ENCODE assay signal across 16 mouse cellular contexts in genomic region chr4:138516448-138516847, GRCm38 (mm10).
DNase-seq lines count a peak whose midpoint lies in the region; ATAC-seq and TF ChIP-seq lines count a peak whose summit lies in the region.
"Had no signal": no experiment of that assay in that cellular context is flagged by ENCODE, and none has a peak within 500 bp of the region (broad histone marks: within the 10 kb centered on the region; RNA-seq: fewer than 3 reads in every experiment).

No protein-coding gene starts in this region.

- 0 out of 2 replicates have a peak, but pooled peaks have one; percentile 10 for ATAC-seq in forebrain, embryonic 14.5 days
- ATAC-seq in forebrain, embryonic 11.5 days (replicated peaks; ENCODE audit: low FRiP score), result no peak

- H3K27ac ChIP-seq in forebrain, embryonic 14.5 days (ENCODE audit: low read depth, low read length), result no peak overlapping the region
- no peak overlapping the region for H3K27ac ChIP-seq in forebrain, embryonic 11.5 days (ENCODE audit: low read depth, low read length)
- peak overlapping the region; percentile 89; the same call in 1 of the 2 replicates for H3K27ac ChIP-seq in left cerebral cortex, adult 2 months
- H3K27ac ChIP-seq in kidney, adult 2 months (ENCODE audit: insufficient read depth, low read depth, low read length), result no peak overlapping the region
- H3K27ac ChIP-seq: embryonic facial prominence, embryonic 15.5 days; limb, embryonic 10.5 days; lung, embryonic 15.5 days had no signal

- no peaks in the 10 kb centered on the region for H3K9me3 ChIP-seq in forebrain, embryonic 14.5 days (replicated peaks; ENCODE audit: control insufficient read depth, low read length)
- H3K9me3 ChIP-seq in forebrain, embryonic 11.5 days (ENCODE audit: control insufficient read depth, low read length), result no peaks in the 10 kb centered on the region
- H3K9me3 ChIP-seq: embryonic facial prominence, embryonic 15.5 days; heart, embryonic 12.5 days; limb, embryonic 10.5 days; lung, embryonic 15.5 days had no signal

- H3K4me2 ChIP-seq in forebrain, embryonic 14.5 days (ENCODE audit: low read length), result no peak overlapping the region
- no peak overlapping the region for H3K4me2 ChIP-seq in forebrain, embryonic 11.5 days (ENCODE audit: low read depth, low read length, severe bottlenecking)
- H3K4me2 ChIP-seq: embryonic facial prominence, embryonic 15.5 days; heart, embryonic 12.5 days; lung, embryonic 15.5 days had no signal

- H3K4me3 ChIP-seq in forebrain, embryonic 14.5 days (ENCODE audit: low read depth, low read length), result no peak overlapping the region
- no peak overlapping the region for H3K4me3 ChIP-seq in forebrain, embryonic 11.5 days (ENCODE audit: low read depth, low read length)
- H3K4me3 ChIP-seq in left cerebral cortex, adult 2 months, result no peak overlapping the region
- H3K4me3 ChIP-seq in kidney, adult 2 months (ENCODE audit: insufficient read depth, low read depth, low read length), result no peak overlapping the region
- H3K4me3 ChIP-seq: embryonic facial prominence, embryonic 15.5 days; heart, embryonic 12.5 days; limb, embryonic 10.5 days; lung, embryonic 15.5 days; myocyte had no signal

- no peaks in the 10 kb centered on the region for H3K27me3 ChIP-seq in forebrain, embryonic 14.5 days (replicated peaks; ENCODE audit: control insufficient read depth, insufficient read depth, low read length)
- no peaks in the 10 kb centered on the region for H3K27me3 ChIP-seq in forebrain, embryonic 11.5 days (ENCODE audit: control insufficient read depth, insufficient read depth, low read length)
- no peaks in the 10 kb centered on the region for H3K27me3 ChIP-seq in kidney, adult 2 months (replicated peaks; ENCODE audit: control insufficient read depth, insufficient read depth, low read length)
- H3K27me3 ChIP-seq: lung, embryonic 15.5 days had no signal

- intact Hi-C loops in left cerebral cortex, adult 2 months (cut with DNase I), result no loop called here

- TF ChIP-seq POLR2A in kidney, adult 2 months (IDR thresholded peaks at IDR 0.05; ENCODE audit: low read depth, low read length), result no peak

- 95% methylated on average over 3 of the region's 3 CpGs for WGBS in forebrain, embryonic 14.5 days
- 82% methylated on average over 3 of the region's 3 CpGs for WGBS in forebrain, embryonic 11.5 days
- WGBS in kidney, adult 2 months, result 47% methylated on average over 3 of the region's 3 CpGs

- H3K36me3 ChIP-seq in forebrain, embryonic 14.5 days (ENCODE audit: control insufficient read depth, insufficient read depth, low read length), result no peaks in the 10 kb centered on the region
- no peaks in the 10 kb centered on the region for H3K36me3 ChIP-seq in forebrain, embryonic 11.5 days (ENCODE audit: control insufficient read depth, insufficient read depth, low read length)
- no peaks in the 10 kb centered on the region for H3K36me3 ChIP-seq in kidney, adult 2 months (ENCODE audit: control insufficient read depth, insufficient read depth, low read length)
- H3K36me3 ChIP-seq: embryonic facial prominence, embryonic 15.5 days; heart, embryonic 12.5 days; limb, embryonic 10.5 days; lung, embryonic 15.5 days had no signal

- TF ChIP-seq CTCF in left cerebral cortex, adult 2 months (IDR thresholded peaks at IDR 0.05), result no peak
- TF ChIP-seq CTCF in kidney, adult 2 months (conservative IDR thresholded peaks at IDR 0.05; ENCODE audit: insufficient read depth, insufficient read length, low read depth, low read length), result no peak

- peaks cover 12% of the 10 kb centered on the region for H3K4me1 ChIP-seq in forebrain, embryonic 14.5 days (ENCODE audit: control insufficient read depth, insufficient read depth, low read length)
- no peaks in the 10 kb centered on the region for H3K4me1 ChIP-seq in forebrain, embryonic 11.5 days (replicated peaks; ENCODE audit: control insufficient read depth, insufficient read depth, low read length)
- H3K4me1 ChIP-seq in kidney, adult 2 months (ENCODE audit: control insufficient read depth, insufficient read depth, low read length), result peaks cover 8% of the 10 kb centered on the region
- H3K4me1 ChIP-seq: embryonic facial prominence, embryonic 15.5 days; limb, embryonic 10.5 days; lung, embryonic 15.5 days had no signal

- H3K9ac ChIP-seq in forebrain, embryonic 14.5 days (ENCODE audit: low read length), result no peak overlapping the region
- H3K9ac ChIP-seq in forebrain, embryonic 11.5 days (ENCODE audit: low read length), result no peak overlapping the region
- H3K9ac ChIP-seq: embryonic facial prominence, embryonic 15.5 days; heart, embryonic 12.5 days; lung, embryonic 15.5 days had no signal

- DNase-seq in forebrain, embryonic 14.5 days (ENCODE audit: low spot score), result no peak
- DNase-seq in forebrain, embryonic 11.5 days (ENCODE audit: low spot score), result no peak
- no peak for DNase-seq in left cerebral cortex, adult 2 months (ENCODE audit: extremely low spot score in 1 of 2, low spot score in 2 of 2)
- no peak for DNase-seq in left cerebral cortex, adult 11 months (ENCODE audit: low spot score)
- DNase-seq in kidney, adult 2 months, result peak; percentile 93
- DNase-seq in kidney, postnatal 36 days, result peak; percentile 82 to 90
- no peak for DNase-seq in cerebellum, adult 8-10 months
- DNase-seq in cerebellum, postnatal 4 days (ENCODE audit: low spot score in 2 of 2), result no peak
- DNase-seq: cerebellum, adult 11-12 months; gastrocnemius, postnatal 36 days; thymus, postnatal 14 days had no signal

Comparison
In these comparisons a context has a peak if more than half of its experiments do, and no peak if none do; other contexts are left out.
1. DNase-seq: peak in kidney, adult 2 months (single experiment) and kidney, postnatal 36 days (2 of 2); none in forebrain, embryonic 14.5 days (single experiment), forebrain, embryonic 11.5 days (single experiment), left cerebral cortex, adult 2 months (0 of 2), left cerebral cortex, adult 11 months (single experiment), cerebellum, adult 8-10 months (single experiment) and cerebellum, postnatal 4 days (0 of 2).